Mouse (Mus musculus): Measurements from ENCODE around the gene Rpl7l1.
"Not testable (repeated sequence)": the region's sequence is repeated elsewhere in the genome, so short reads cannot be mapped to it uniquely, and the experiment has no call there.

The Rpl7l1 gene

DNA sequence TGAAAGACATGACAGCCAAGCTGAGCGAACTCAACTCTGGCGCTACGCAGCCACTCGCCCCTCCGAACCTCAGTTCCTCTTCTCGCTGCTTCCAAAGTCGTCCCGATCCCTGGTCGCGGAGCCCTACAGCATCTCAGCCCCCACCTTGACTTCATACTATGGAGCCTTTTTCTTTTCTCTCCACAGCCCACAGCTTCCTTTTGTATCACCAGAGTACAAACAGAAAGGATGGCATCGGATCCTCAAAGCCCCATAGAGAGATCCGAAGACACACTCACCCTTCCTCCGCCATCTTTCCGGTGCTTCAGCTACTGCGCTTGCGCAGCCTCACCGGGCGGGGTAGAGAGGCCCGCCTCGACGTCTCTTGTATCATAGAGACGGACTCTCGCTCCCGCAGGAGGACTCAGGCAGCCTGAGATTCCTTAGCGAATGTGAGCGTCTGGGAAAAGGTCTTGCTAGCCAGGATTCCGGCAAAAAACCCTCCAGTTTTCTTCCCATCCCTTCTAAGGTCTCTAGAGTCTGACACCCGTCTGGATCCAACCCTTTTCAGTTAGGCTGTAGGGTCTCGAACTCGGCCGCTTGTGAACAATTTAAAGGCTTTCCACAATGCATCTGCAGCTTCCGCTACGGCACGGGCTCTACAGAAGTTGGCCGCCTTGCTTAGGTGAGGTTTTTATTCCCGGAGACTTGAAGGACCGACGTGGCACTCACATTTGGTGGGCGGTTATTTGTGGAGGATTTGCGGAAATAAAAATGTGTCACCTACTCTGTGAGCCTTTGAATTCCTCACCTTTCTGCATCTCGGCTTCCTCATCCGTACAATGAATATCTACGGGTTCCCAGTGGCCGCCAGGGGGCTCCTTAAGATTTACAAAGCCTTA lies at the start of gene Rpl7l1:
TSS of gene Rpl7l1 (minus strand) at position 332 of the 881 bp plus-strand sequence.
- no peak for DNase-seq (ENCODE audit: extremely low read depth, low read depth, low spot score)

DNA sequence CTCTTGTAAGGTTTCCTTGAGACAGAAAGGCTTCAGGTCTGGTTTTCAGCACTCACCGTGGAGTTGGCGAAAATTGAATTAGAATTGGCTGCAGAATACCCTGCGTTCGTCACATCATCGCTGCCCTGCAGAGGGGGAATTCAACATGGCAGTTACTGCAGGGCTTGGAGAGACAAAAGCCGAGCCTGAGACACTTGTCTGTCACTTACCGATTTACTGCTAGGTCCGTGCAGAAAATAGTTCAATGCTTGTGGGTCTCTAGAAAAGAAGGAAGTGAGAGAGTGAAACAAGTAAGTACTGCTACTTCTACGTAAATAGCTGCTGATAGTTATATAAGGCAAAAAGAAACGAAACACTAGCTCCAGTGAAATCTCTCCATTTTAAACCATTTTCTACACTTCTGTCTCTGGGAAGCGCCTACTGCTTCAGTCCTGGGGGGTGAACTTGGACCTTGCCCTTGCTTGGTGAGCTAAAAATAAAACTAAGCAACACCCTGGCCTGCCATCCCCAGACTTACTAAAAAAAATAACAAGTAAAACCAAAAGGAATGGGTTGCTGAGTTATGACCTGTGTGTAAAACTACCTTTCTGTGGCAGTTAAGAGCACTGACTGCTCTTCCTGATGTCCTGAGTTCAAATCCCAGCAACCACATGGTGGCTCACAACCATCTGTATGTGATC lies 47.5 kb upstream of the Rpl7l1 start:
- no peak for DNase-seq (ENCODE audit: extremely low read depth, low read depth, low spot score)

DNA sequence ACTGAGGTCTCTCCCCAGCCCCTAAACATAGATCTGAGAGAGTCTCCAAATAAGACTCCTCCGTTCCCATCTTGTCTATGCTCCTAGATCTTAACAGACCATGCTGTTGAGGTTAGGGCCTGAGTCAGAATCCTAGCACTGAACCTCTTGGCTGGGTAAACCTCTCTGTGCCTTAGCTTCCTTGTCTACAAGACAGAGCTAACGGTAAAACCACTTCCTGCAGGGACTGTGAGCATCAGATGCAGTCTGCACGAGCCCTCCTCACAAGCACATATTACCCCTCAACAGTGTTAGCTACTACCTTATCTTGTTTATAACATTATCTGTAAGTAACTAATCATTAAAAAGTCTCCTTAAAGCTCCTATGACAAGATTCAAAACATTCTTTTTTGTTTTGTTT lies 46.5 kb upstream of the Rpl7l1 start:
- no peak for DNase-seq (ENCODE audit: extremely low read depth, low read depth, low spot score)

DNA sequence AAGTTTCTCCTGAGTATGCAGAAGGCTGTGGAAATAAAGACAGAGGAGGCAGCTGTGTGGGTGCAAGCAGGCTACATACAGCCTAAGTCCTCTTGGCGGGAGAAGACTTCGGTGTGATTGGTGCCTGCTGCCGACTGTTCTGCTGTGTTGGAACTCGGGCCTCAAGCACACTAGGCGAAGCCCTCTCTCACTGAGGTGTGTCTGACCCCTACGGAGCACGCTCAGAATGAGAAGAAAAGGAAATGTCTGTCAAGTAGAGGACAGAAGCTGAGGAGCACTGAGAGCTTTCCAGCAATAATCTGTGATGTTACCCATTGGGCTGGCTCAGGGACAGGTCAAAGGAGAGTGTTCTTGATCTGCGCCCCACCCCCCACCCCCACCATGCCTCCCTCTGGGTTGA lies 40.6 kb upstream of the Rpl7l1 start:
- DNase-seq (ENCODE audit: extremely low read depth, low read depth, low spot score), result no peak

DNA sequence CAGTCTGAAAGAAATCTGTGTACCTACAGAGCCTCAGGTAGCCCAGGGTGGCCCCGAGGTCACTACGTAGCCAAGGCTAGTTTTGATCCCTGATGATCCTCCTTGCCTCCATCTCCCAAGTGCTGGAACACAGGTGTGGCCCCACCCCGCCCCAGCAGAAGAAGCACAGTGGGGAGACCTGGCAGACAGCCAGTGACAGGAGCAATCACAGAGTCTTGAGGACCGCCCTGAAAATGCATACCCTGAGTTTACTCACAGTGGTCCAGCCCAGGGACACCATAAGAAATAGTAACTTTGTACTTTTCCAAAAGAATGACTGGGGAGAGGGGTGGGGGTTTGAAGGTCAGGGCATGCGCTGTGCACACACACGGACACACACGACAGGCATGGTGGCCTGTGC lies 38.2 kb upstream of the Rpl7l1 start:
- DNase-seq (ENCODE audit: extremely low read depth, low read depth, low spot score), result no peak

DNA sequence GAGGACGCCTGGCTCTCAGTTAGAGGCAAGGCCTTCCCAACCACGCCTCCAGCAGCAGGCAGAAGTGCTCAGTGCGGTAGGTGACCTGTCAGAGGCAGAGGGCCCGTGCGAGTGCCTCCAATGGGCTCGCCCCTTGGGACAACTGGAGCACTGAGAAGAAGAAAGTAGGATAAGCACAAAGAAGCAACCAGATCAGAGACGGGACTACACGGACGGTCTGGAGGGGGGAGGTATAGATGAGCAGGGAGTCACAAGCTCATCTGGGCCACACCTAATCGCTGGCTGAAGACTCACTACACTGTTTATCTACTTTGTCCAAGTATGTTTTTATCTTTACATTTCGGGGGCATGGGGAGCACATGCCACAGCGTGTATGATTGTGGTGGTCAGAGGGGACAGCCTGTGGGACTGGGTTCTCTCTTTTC lies 35.3 kb upstream of the Rpl7l1 start:
- DNase-seq (ENCODE audit: extremely low read depth, low read depth, low spot score), result no peak

DNA sequence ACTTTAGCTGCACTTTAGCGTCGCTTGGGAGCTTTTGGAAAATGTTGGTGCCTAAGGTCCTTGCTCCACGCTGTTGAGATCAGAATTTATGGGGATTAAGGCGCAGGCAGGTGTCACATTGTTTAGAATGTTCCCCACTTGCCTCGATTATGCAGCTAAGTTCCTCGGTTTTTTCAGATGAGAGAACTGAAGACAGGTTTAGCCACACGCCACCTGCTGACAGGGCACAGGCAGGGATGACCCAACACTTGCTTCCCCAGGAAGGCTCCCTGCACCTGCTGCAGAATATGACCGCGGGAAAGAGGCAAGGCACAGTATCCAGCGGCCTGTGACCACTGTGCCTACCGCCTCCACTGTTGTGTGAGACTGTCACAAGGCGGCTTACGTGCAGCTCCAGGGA lies 33.8 kb upstream of the Rpl7l1 start:
- DNase-seq (ENCODE audit: extremely low read depth, low read depth, low spot score), result no peak

DNA sequence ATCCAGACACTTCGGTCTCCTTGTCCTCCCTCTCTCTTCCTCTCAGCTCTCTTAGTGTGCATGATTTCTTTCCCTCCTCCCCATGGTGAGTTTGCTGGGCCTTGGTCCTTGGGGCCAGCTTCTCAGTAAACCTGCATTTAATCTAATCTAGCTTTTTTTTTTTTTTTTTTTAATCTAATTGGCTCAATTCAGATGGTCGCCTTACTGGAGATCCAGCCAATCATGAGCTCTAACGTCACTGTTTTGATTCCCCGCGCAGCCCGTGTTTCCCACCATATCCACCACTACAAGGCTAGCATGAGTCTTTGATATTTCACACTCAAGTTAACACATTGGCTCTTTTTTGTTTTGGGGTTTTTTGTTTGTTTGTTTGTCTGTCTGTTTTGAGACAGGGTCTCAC lies 32.0 kb upstream of the Rpl7l1 start:
- DNase-seq (ENCODE audit: extremely low read depth, low read depth, low spot score), result no peak

DNA sequence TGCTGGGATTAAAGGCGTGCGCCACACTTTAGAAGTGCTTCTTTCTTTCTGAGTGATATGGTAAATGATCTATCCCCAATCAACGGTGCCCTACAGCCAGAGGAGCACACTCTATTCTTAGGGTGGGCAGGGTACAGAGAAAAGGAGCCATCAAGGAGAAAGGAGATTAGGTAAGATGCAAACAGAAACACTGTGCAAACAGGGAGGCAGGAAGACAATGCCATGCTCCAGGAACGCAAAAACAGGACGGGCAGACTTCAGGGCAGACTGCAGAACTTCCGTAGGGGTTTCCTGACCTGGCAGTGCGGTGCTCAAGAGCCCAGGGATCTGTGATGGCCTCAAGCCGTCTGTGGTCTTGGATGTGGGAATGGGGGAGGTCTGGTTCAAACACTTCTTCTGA lies 31.2 kb upstream of the Rpl7l1 start:
- DNase-seq (ENCODE audit: extremely low read depth, low read depth, low spot score), result no peak

DNA sequence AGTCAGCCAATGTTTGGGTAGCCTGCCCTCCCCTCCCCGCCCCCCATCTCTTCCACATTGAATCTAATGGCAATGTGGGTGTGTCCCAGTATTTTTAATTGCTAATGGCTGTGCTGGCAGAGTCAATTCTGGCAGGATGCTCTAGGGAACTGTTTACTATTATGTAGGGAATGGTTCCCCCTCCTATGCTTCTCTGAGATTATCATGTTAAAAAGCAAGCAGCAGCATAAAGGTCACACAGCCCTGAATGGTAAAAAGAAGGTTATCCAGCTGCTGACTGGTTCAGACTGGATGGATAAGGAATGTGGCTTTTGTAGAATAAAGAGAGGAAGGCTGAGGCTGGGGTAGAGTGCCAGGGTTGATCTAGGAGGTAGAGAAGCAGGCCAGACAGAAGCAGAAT lies 30.0 kb upstream of the Rpl7l1 start:
- no peak for DNase-seq (ENCODE audit: extremely low read depth, low read depth, low spot score)

DNA sequence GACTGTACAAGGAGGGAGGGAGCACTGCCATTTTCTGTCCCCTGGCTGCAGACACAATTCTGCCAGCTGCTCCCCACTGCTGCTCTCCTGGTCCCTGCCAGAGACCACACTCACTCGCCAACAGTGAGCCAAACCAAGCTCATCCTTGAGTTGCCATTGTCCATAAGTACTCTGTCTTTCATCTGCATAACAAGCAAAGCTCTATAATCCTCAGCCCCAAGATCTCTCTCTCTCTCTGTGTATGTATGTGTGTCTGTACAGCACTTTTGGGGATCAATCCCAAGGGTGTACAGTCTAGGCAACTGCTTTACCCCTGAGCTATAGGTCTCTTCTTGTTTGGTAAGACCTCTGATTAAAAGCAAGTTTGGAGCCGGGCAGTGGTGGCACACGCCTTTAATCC lies 28.2 kb upstream of the Rpl7l1 start:
- DNase-seq (ENCODE audit: extremely low read depth, low read depth, low spot score), result no peak

DNA sequence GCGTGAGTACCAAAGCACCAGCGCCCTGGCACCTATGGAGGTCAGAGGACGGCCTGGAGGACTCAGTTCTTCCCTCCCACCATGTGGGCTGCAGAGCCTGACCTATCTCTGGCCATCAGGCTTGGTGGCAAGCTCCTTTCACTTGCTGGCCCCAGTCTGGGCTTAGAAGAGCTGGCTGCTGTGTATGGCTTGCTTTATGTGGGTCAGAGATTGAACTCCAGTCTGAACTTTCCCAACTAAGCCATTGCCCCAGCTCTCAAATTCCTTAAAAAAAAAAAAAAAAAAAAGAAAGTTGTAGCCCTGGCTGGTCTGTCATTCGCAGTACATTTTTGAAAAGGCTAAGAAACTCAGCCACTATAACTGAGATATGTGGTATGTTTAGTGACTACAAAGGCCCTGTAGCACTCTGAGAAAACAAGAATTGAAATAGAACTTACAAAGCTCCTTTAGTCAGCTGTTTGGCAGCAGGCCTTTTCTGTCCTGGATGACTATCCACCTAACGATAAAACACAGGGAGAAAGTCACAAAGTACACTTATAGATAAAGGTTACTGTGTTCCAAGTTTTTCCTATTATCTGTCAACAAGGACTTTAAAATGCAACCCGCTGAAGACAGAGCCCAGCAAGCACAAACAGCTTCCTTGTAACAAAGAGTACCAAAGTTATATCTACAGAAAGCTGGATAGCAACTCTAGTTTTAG lies 26.8 kb upstream of the Rpl7l1 start:
- no peak for DNase-seq (ENCODE audit: extremely low read depth, low read depth, low spot score)

DNA sequence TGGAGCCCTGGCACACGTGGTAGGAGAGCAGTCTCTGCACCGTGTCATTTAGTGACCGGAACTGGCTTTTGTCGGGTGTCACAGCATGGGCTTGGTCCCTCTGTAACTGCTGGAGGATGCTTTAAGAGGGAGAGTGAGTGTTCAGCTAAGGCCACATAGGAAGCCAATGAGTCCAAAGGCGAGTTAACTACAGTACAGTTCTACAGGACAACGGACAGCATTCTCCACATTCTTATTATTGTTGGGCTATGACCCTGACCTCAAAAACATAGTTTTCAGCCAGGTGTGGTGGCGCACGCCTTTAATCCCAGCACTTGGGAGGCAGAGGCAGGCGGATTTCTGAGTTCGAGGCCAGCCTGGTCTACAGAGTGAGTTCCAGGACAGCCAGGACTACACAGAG lies 25.9 kb upstream of the Rpl7l1 start:
- no peak for DNase-seq (ENCODE audit: extremely low read depth, low read depth, low spot score)

DNA sequence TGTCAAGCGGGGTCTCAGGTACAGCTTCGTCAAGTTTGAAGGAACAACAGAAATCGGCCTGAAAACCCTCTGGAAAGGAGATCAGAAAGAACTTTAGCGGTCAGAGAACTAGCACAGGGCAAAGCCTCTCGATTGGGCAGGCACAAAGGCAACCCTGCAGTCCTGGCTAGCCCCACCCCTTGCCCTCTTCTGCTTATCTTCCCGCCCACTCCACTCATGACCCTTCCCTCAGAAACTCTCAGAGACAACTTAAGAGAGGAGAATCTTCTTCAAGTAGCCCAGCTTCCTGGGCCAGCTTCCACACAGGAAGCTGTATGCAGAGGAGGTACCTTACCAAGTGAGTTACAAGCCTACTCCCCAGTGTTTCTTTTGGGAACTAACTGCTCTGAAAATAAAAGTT lies 19.3 kb upstream of the Rpl7l1 start:
- no peak for DNase-seq (ENCODE audit: extremely low read depth, low read depth, low spot score)

DNA sequence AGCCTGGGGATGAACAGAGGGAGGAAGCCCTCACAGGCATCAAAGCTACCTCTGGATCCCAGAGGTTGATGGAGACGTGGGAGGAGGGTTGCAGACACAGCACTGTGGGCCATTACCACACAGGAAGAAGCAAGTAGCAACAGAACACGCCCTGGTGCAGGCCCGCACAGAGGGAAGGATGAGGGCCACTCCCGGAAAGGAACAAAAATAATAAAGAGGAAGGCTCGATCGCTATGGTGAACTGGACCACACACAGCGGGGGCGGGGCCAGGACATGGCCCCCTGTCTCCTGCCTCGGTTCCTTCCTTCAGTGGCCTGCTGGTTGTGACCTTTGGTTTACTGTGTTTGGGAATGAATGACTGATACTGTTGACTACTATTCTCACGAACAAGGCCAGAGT lies 17.2 kb upstream of the Rpl7l1 start:
- no peak for DNase-seq (ENCODE audit: extremely low read depth, low read depth, low spot score)

DNA sequence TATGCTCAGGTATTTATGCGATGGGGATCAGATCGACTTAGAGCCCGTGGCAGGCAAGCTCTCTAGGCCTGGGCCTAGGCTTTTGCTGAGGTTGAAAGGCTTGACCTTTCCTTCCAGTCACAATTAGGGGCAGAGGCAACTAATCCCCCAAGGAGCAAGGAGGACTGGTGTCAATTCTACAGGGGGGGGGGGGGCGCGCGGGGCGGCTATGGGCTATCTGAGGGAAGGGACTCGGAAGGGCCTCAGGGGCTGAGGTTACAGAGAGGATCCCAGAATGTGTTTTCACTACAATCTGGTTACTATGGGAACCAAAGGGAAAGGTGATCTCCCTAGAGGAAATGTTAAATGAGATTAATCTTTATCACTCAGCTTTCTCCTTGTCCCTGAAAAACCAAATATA lies 14.9 kb upstream of the Rpl7l1 start:
- DNase-seq (ENCODE audit: extremely low read depth, low read depth, low spot score), result no peak

DNA sequence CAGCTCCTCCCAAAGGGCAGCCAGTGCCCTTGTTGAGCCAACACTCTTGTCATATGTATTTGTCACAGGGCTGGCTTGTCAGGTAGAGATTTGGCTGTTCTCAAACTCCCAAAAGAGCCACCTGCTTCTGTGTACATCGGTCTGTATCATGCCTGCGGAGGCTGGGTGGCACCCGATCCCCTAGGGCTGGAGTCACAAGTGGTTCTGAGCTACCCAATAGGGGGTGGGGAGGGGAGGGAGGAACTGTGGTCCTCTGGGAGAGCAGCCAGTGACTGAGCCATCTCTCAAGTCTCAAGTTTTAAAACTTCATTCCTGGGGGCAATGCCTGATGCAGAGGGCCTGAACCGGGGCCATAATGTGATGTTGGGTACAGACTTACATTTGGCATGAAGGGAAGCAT lies 14.3 kb upstream of the Rpl7l1 start:
- DNase-seq (ENCODE audit: extremely low read depth, low read depth, low spot score), result no peak

DNA sequence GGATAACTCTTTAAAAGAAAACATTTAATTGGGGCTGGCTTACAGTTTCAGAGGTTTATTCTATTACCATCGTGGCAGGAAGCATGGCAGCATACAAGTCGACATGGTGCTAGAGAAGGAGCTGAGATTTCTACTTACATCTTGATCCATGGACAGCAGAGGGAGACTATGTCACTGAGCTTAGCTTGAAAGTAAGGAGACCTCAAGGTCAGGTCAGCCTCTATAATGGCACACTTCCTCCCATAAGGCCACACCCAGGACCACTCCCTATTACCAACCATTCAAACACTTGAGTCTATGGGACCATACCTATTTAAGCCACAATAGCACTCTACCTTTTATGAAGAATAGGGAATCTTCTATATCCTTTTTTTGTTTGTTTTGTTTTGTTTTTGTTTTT lies 10.5 kb upstream of the Rpl7l1 start:
- DNase-seq (ENCODE audit: extremely low read depth, low read depth, low spot score), result no peak

DNA sequence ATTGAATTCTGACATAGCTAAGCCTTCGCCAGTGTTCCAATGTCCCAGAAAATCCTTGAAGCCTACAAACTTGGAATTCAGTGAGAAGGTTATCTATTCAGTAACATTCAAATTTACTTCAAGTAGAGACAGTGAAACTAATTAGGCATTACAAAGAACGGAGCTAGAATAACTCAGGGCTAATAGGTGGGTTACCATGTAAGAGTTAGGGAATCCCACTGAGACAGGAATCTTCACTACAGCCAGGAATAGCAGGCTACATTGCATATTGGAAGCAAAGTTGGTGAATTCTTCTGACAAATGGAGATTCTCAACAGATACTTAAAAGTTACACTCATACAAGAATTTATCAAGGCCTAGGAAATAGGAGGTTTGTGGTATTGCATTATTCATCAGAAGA lies 5.5 kb upstream of the Rpl7l1 start:
- not testable (repeated sequence) for DNase-seq (ENCODE audit: extremely low read depth, low read depth, low spot score)

DNA sequence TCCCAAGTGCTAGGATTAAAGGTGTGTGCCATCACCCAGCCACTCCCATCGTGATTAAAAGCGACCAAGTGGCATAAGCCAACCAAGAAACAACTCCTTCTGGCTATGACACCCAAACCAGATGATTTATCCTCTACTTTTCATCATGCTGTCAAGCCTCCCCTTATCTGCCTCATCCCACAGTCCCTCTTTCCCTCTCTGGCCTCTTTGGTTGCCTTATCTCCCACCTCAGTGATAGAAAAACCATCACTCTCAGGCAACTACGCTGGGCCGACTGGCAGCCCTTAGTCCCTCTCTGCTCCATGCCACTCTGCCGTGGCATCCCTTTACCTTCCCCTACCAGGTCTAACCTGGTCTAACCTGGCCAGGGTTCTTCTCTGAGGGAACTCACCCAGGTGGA lies 4.5 kb upstream of the Rpl7l1 start:
- DNase-seq (ENCODE audit: extremely low read depth, low read depth, low spot score), result no peak

DNA sequence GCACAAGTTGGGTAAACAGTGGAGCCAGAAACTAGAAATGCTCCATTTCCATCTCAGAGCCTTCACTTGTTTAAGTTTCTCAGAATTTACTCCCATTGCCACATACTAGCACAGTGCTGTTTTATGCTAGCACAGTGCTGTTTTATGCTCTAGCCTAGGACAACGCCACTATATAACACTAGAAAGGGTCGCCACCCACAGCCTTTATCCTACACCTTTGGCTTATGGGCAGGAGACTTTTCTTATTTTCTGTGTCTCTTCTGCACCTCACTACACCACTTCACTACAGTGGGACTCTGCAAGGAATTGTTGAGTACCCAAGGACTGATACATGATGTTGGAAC lies 722 bp upstream of the Rpl7l1 start:
- DNase-seq (ENCODE audit: extremely low read depth, low read depth, low spot score), result no peak

DNA sequence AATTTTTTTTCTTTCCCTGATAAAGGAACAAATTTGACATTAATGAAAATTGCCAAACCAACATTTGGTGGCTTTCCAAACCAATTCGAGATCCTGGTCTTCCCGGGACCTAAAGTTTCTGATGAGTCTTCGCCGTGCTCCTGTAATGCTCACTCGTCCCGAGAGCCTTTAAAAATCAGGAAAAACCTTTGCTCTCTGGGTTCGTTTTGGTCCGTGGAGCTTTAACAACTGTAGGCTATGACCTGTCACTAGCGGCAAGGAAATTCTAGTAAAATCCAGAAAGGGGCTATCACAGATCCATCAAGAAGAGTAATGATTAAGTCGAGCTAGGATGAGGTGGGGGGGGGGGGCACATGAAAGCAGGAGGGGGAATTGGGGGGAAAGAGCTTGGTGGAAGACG lies 596 bp downstream of the Rpl7l1 start:
- DNase-seq (ENCODE audit: extremely low read depth, low read depth, low spot score), result no peak
